Mouse (Mus musculus) liver, embryonic 15.5 days (tissue): Measurements from ENCODE around the gene Dnajc5g. TPM values are rescaled to one million over a fixed set of nuclear protein-coding genes. Genes with fewer than 3 reads are reported as not detected.

ENCODE experiments used
- ATAC-seq: fragments of 200-750 bp; cut with Nextera tagmentation; 2 replicates; pipeline ENCODE4 v1.8.0; 2017; ENCODE audit warnings: moderate number of reproducible peaks, mild to moderate bottlenecking, moderate library complexity; ENCODE audit not compliant: insufficient read depth
- H3K27ac ChIP-seq: fragments of 300-500 bp; sonication (generic); replicated peaks from 2 replicates; pipeline ENCODE4 v1.5.1; 2015; ENCODE audit warnings: mild to moderate bottlenecking, inconsistent platforms
- H3K27me3 ChIP-seq: fragments of 300-500 bp; sonication (generic); 2 replicates; pipeline ENCODE4 v1.6.1; 2015; ENCODE audit warnings: mild to moderate bottlenecking, inconsistent platforms
- H3K36me3 ChIP-seq: fragments of 300-500 bp; sonication (generic); replicated peaks from 2 replicates; pipeline ENCODE4 v1.6.1; 2015; ENCODE audit warnings: moderate library complexity, mild to moderate bottlenecking, inconsistent platforms
- H3K4me1 ChIP-seq: fragments of 300-500 bp; sonication (generic); replicated peaks from 2 replicates; pipeline ENCODE4 v1.6.1; 2015; ENCODE audit warnings: inconsistent platforms
- H3K4me2 ChIP-seq: fragments of 300-500 bp; sonication (generic); 2 replicates; pipeline ENCODE4 v1.6.1; 2015; ENCODE audit warnings: moderate library complexity, mild to moderate bottlenecking, inconsistent platforms
- H3K4me3 ChIP-seq: fragments of 300-500 bp; sonication (generic); replicated peaks from 2 replicates; pipeline ENCODE4 v1.5.1; 2015; ENCODE audit warnings: mild to moderate bottlenecking, inconsistent platforms
- H3K9ac ChIP-seq: fragments of 300-500 bp; sonication (generic); 2 replicates; pipeline ENCODE4 v1.6.1; 2015; ENCODE audit warnings: moderate library complexity, mild to moderate bottlenecking, inconsistent platforms
- H3K9me3 ChIP-seq: fragments of 300-500 bp; sonication (generic); replicated peaks from 2 replicates; pipeline ENCODE4 v1.6.1; 2016; ENCODE audit warnings: inconsistent platforms
- WGBS: fragments of 180-500 bp; shearing (Covaris S2); methylation state at CpG from one replicate; pipeline ENCODE4 v1.1.7; 2015; ENCODE audit warnings: mixed read lengths; ENCODE audit not compliant: insufficient replicate concordance; 5-methylcytosine and 5-hydroxymethylcytosine counted together
- polyA plus RNA-seq: library from polyadenylated mRNA; unstranded; fragments of >200 nt; fragmentation: Nextera tagmentation; extraction: Ambion mirVana; gene quantifications from 2 replicates; pipeline ENCODE4 v1.2.1, GENCODE M21; 2015

Gene Dnajc5g
- polyA plus RNA-seq, 1 experiment from 2014 or later = not detected

DNA sequence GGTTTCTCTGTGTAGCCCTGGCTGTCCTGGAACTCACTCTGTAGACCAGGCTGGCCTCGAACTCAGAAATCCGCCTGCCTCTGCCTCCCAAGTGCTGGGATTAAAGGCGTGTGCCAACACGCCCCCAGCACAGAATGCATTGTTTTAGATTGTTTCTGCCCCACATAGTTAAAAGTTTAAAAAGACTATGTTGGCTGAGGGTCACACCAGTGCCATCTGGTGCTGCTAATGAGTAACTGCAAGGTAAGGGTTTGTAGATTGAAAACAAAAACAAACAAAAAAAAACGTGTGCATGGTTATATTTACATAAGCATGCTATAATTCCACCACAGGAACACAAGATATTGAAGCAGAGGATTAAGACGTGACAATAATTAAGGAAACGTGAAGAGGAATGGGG, 4.7 kb downstream of the Dnajc5g start:
- ATAC-seq = no peak
- Histone ChIP-seq H3K4me3 (no peak overlapping the region), H3K27ac (no peak overlapping the region), H3K9ac (no peak overlapping the region), H3K36me3 (no peaks in the 10 kb centered on the region), H3K4me2 (no peak overlapping the region), H3K27me3 (peaks cover 15% of the 10 kb centered on the region), H3K4me1 (no peaks in the 10 kb centered on the region), H3K9me3 (no peaks in the 10 kb centered on the region)
- WGBS = 14% methylated on average over 7 of the region's 7 CpGs

DNA sequence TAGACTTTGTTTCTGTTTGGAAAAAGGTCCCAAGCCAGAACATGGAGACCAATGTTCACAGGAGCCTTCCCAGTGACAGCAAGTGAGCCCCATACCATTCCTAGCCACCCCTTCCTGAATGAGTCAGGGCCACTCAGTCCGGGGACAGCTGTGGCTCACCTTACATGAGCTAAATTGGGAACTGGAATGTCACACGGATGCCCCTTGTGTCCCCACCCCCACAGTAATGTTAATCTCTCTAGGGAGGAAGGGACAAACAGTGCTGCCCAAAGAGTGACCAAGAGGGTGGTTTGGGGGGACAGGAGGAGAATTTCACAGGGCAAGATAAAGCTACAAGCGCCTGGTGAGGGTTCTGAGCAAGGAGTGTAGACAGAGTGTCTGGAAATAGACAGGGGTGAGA, 10.3 kb downstream of the Dnajc5g start, which contains the start of gene Trim54:
Trim54 (plus strand) TSS at position 359 of the 400 bp plus-strand sequence.
- ATAC-seq = no peak
- Histone ChIP-seq H3K4me1 (no peaks in the 10 kb centered on the region), H3K27me3 (peaks cover 10% of the 10 kb centered on the region), H3K27ac (no peak within 1 kb of the TSS), H3K9me3 (no peaks in the 10 kb centered on the region), H3K4me2 (no peak within 1 kb of the TSS), H3K9ac (no peak within 1 kb of the TSS), H3K36me3 (no peaks in the 10 kb centered on the region), H3K4me3 (no peak within 1 kb of the TSS)
- WGBS = 25% methylated on average over 3 of the region's 3 CpGs

DNA sequence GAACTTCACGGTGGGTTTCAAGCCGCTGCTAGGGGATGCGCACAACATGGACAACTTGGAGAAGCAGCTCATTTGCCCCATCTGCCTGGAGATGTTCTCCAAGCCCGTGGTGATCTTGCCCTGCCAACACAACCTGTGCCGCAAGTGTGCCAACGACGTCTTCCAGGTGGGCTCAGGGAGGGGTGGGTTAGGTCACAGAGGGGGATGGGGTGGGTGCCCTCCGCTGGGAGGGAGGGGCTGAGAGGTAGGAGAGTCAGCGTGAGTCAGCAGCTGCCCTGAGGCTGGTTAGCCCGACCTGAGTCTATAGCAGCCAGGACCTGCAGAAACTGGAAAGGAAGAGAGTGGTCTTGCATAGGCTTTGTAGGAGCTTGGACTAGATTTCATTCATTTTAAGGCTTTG, 10.8 kb downstream of the Dnajc5g start:
- H3K9ac ChIP-seq = no peak overlapping the region
- WGBS = 23% methylated on average over 10 of the region's 10 CpGs

DNA sequence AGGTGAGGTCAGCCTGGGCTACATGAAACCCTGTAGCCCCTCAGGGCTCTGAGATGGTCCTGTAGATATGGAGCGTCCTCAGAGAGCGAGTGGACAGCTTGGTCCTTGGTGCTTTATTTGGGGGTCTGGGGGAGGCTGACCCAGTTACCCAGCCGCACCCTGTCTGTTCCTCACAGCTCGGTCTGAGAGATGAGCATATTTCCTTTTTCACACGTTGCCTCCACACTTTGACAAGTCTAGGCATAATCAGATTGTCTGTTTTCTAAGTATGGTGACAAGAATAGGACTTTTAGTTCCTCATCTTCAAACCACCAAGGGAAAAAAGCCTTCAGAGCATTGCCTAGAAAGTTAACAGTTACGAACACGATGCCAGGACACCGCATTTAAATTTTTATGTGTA, 15.0 kb downstream of the Dnajc5g start:
- WGBS = 36% methylated on average over 8 of the region's 8 CpGs
- H3K27ac ChIP-seq = no peak overlapping the region
- H3K9ac ChIP-seq = no peak overlapping the region
- ATAC-seq = no peak
- no peaks in the 10 kb centered on the region for H3K9me3 ChIP-seq
- H3K4me2 ChIP-seq = no peak overlapping the region
- H3K4me1 ChIP-seq = no peaks in the 10 kb centered on the region
- no peaks in the 10 kb centered on the region for H3K36me3 ChIP-seq
- H3K27me3 ChIP-seq = peaks cover 10% of the 10 kb centered on the region
- no peak overlapping the region for H3K4me3 ChIP-seq

More for the DNA sequence above, 10.8 kb downstream of the Dnajc5g start:
- Histone ChIP-seq H3K27me3 (peaks cover 10% of the 10 kb centered on the region), H3K4me1 (no peaks in the 10 kb centered on the region), H3K36me3 (no peaks in the 10 kb centered on the region), H3K4me2 (no peak overlapping the region), H3K27ac (no peak overlapping the region), H3K9me3 (no peaks in the 10 kb centered on the region), H3K4me3 (no peak overlapping the region)
- ATAC-seq = no peak

DNA sequence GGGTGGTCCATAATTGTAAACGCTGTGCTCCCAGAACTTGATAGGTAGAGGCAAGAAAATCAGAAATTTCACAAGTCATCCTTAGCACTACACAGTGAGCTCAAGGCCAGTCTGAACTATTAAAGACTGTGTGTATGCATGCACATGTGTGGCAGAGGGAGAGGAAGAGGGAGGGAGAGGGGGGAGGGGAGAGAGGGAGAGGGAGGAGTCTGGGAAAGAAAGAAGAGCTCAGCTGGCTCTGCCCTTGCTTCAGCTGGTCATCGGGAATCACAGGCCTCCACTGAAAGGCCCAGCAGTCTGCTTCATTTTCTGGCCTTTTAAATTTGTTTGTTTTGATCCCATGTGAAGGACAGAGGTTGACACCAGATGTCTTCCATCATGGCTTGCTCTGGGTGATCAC, 17.4 kb downstream of the Dnajc5g start:
- WGBS = 40% methylated on average over 2 of the region's 2 CpGs
- H3K36me3 ChIP-seq = no peaks in the 10 kb centered on the region

DNA sequence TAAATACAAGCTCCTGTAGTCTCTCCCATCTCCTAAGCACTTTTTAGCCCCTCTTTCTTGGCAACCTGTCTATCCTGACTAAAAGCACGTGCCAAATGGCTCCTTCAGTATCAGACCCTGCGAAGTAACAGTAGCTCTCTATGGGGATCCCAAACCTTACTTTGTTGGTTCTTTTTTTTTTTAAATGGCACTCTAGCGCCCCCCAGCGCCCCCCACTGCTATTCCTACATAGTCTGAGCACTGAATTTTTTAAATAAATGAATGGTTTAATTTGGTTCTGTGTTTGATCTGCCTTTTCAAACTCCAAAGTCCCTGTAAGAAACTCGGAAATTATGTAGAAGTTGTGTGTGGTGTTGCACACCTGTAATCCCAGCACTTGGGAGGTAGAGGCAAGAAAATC, 20.0 kb downstream of the Dnajc5g start:
- Histone ChIP-seq H3K4me3 (no peak overlapping the region), H3K27ac (no peak overlapping the region), H3K9ac (no peak overlapping the region), H3K4me2 (no peak overlapping the region), H3K4me1 (no peaks in the 10 kb centered on the region), H3K9me3 (no peaks in the 10 kb centered on the region), H3K36me3 (no peaks in the 10 kb centered on the region), H3K27me3 (peaks cover 15% of the 10 kb centered on the region)
- 28% methylated on average over 5 of the region's 5 CpGs for WGBS
- ATAC-seq = no peak

More for the DNA sequence above, 17.4 kb downstream of the Dnajc5g start:
- Histone ChIP-seq H3K4me2 (no peak overlapping the region), H3K27me3 (no peaks in the 10 kb centered on the region), H3K9me3 (no peaks in the 10 kb centered on the region), H3K9ac (no peak overlapping the region), H3K4me3 (no peak overlapping the region), H3K4me1 (no peaks in the 10 kb centered on the region), H3K27ac (no peak overlapping the region)
- no peak for ATAC-seq

DNA sequence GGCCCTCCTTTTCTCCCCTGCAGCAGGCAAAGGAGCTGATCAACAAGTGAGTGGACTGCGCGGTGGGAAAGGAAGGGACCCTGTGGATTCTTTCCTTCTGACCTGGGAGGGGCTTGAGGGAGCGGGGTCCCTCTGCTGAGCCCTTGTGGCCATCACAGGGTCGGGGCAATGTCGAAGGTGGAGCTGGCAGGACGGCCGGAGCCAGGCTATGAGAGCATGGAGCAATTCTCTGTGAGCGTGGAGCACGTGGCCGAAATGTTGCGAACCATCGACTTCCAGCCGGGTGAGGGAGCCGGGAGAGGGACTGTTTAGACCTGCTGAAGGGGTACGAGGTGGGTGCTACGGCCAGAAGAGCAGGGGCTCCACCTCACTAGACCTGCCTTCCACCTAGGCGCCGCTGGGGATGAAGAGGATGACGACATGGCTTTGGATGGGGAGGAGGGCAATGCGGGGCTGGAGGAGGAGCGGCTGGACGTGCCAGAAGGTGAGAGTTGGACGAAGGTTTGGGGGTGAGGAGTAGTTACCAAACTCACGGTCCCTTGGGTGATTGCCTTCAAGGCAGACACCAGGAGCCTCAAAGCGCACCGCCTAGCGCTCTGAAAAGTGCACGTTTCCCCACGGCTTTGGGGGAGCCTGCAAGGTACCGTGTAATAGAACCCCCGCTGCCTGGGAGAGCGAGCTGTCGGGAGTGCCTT, 30.8 kb downstream of the Dnajc5g start:
- no peaks in the 10 kb centered on the region for H3K9me3 ChIP-seq
- 0 out of 2 replicates have a peak, but pooled peaks cover 3% of the 10 kb centered on the region for H3K4me1 ChIP-seq
- H3K4me3 ChIP-seq = no peak overlapping the region
- no peak for ATAC-seq
- H3K27me3 ChIP-seq = peaks cover 71% of the 10 kb centered on the region
- H3K36me3 ChIP-seq = no peaks in the 10 kb centered on the region
- 2% methylated on average over 33 of the region's 33 CpGs for WGBS
- H3K4me2 ChIP-seq = no peak overlapping the region
- no peak overlapping the region for H3K27ac ChIP-seq
- no peak overlapping the region for H3K9ac ChIP-seq

DNA sequence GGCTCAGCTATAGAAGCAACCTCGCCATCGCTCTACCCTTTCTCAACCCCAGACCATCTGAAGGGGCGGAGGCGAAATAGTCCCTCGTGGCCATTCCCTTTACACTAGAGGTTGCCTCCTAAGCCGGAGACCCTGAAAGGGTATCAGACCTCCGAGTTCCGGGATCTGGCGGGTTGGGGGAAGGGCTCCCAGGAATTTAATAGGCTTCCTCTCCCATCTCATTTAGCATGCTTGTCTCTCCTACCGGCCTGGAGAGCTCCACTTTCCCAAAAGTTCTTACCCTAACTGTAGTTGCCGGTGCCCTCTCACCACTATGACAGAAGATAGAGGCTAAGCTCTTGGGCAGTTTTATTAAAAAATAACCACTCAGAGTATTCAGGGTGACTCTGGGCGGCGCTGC, 31.6 kb downstream of the Dnajc5g start:
- Histone ChIP-seq H3K27me3 (peaks cover 71% of the 10 kb centered on the region), H3K4me1 (0 out of 2 replicates have a peak, but pooled peaks cover 3% of the 10 kb centered on the region), H3K36me3 (no peaks in the 10 kb centered on the region), H3K9me3 (no peaks in the 10 kb centered on the region), H3K4me3 (no peak overlapping the region), H3K9ac (no peak overlapping the region), H3K4me2 (no peak overlapping the region), H3K27ac (no peak overlapping the region)
- no peak for ATAC-seq
- 4% methylated on average over 13 of the region's 13 CpGs for WGBS

DNA sequence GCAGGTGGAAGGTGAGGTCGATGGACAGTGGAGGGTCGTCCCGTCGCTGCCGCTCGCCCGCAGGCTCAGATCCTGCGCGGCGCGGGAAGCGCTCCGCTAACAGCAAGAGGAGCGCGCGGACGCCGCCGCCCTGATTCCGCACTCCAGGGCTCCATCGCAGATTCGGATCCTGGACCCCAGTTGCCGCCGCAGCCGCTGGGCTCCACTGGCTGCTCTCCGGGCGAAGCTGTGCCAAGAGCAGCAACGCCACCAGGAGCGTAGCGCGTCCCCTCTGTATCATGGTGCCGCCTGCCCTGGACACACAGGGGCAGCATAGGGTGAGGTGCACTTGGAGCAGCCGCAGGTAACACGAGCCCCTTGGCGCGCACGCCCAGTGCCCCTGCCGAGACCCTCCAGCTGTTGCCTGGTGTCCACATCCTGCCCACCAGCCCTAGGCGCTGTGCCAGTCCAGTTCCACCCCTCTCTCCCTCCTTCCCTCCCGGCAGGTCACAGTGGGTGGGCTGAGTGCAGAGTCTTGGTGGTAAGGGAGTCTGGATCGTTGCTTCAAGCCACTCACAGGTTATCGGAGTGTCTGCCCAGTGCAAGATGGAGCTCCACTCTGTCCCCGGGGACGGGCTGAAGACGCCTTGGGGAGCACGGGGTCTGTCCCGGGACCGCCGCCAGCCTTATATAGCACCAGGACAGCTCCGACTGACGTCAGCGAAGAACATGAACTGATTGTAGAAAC, 32.3 kb downstream of the Dnajc5g start, which contains the start of gene Ucn:
Ucn (minus strand) TSS at position 589 of the 727 bp plus-strand sequence.
- ATAC-seq = no peak
- 0 out of 2 replicates have a peak, but pooled peaks cover 3% of the 10 kb centered on the region for H3K36me3 ChIP-seq
- H3K9me3 ChIP-seq = no peaks in the 10 kb centered on the region
- H3K27ac ChIP-seq = no peak within 1 kb of the TSS
- H3K4me2 ChIP-seq = no peak within 1 kb of the TSS
- H3K27me3 ChIP-seq = peaks cover 69% of the 10 kb centered on the region
- H3K4me1 ChIP-seq = 0 out of 2 replicates have a peak, but pooled peaks cover 3% of the 10 kb centered on the region
- H3K4me3 ChIP-seq = no peak within 1 kb of the TSS
- H3K9ac ChIP-seq = no peak within 1 kb of the TSS
- 3% methylated on average over 52 of the region's 52 CpGs for WGBS

DNA sequence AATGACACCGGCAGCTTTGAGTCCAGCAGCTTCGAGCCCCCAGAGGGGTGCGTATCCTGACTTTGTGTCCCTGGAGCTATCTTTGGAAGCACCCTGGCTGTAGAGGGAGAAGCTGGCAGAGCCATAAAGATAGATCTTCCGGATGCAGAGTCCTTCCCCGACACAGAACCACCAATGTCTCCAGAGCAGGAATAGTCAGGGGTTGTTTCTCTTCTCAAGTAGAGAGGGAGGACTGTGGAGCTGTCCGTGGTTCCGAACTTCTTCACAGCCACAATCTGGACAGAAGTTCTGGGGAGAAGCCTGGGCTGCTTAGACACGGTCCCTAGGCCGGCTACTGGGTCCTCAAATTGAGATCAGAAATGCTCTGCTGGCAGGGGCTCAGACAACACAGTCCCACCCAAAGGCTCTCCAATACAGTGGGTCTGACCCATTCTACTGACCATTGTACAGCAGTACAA, 32.9 kb downstream of the Dnajc5g start:
- Histone ChIP-seq H3K36me3 (0 out of 2 replicates have a peak, but pooled peaks cover 4% of the 10 kb centered on the region), H3K27me3 (peaks cover 63% of the 10 kb centered on the region), H3K27ac (no peak overlapping the region), H3K9ac (no peak overlapping the region), H3K4me3 (no peak overlapping the region), H3K9me3 (no peaks in the 10 kb centered on the region), H3K4me2 (no peak overlapping the region), H3K4me1 (0 out of 2 replicates have a peak, but pooled peaks cover 3% of the 10 kb centered on the region)
- WGBS = 12% methylated on average over 9 of the region's 9 CpGs
- no peak for ATAC-seq

DNA sequence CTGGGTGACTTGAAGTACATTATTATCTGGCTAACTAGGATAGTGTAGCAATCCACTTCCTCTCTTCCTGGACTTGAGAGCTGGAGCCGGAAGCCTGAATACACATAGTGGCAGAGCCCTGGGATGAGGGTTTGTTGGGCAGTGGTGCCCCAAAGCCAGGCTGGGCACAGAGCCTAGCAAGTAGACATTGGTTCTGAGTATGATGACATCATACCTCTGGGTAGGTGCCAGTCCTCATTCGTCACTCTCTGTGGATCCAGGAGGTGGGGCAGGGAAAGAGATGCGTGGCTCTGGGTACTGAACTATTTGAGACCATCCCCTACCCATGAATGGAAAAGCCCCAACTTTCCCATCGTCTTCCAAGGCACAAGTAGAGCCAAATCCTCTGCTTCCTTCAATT, 43.7 kb downstream of the Dnajc5g start:
- H3K9ac ChIP-seq = no peak overlapping the region
- 75% methylated on average over 4 of the region's 4 CpGs for WGBS
- no peak for ATAC-seq

More for the DNA sequence above, 43.7 kb downstream of the Dnajc5g start:
- Histone ChIP-seq H3K4me1 (peaks cover 18% of the 10 kb centered on the region), H3K4me2 (no peak overlapping the region), H3K36me3 (no peaks in the 10 kb centered on the region), H3K27me3 (no peaks in the 10 kb centered on the region), H3K4me3 (no peak overlapping the region), H3K9me3 (no peaks in the 10 kb centered on the region), H3K27ac (no peak overlapping the region)
